Mouse (Mus musculus): ENCODE measurements at regions not wholly inside any gene's neighbourhood (a gene's known extent, or its start where the extent isn't known, plus 50 kb on each side); places are given as distances from the start of the nearest gene placed in this dataset.

DNA sequence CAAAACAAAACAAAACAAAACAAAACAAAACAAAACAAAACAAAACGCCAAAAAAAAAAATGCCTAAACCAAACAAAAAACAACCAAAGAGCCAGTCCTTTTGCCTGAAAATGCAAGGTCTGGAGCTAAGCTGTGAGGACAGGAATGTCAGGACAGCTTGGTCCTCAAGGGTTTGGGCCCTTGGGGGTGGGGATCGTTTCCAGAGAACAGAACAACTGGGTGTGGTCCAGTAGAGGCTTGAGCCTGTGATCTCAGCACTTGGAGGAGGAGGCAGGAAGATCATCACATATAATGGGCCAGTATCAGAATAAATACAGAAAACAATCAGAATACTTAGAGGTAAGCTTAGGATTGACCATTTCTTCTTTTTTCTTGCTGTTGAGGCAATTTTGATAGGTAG, 289.5 kb upstream of the Tgfbr2 start:
- Histone ChIP-seq H3K27me3 (replicated peaks) (no peaks in the 10 kb centered on the region), H3K4me2 (no peak overlapping the region), H3K9me3 (replicated peaks) (no peaks in the 10 kb centered on the region), H3K4me3 (replicated peaks) (no peak overlapping the region), H3K4me1 (peaks cover 13% of the 10 kb centered on the region), H3K36me3 (no peaks in the 10 kb centered on the region), H3K9ac (replicated peaks) (no peak overlapping the region), H3K27ac (replicated peaks) (no peak overlapping the region)
- ATAC-seq (ENCODE audit: low FRiP score) = no peak
- WGBS = 68% methylated on average over 2 of the region's 2 CpGs

DNA sequence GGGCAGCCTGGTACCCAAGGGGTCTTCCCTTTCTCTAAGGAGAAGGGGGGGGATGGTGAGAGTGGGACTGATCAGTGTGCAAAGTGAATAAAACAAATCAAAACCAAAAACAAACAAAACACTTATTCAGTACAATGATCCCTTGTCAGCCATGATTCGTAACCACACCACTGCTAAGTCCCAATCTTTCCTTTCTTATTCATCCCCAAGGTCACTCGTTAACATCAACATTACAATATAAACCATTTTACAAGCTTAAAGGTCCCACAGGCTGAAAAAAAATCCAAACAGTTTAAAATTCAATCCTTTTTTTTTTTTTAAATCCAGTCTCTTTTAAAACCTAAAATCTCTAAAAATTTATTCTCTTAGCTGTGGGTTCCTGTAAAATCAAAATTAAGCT, 287.1 kb upstream of the Tgfbr2 start:
- Histone ChIP-seq H3K9ac (replicated peaks) (no peak overlapping the region), H3K4me2 (no peak overlapping the region), H3K4me3 (replicated peaks) (no peak overlapping the region), H3K27ac (replicated peaks) (no peak overlapping the region), H3K4me1 (peaks cover 4% of the 10 kb centered on the region; the same call in 1 of the 2 replicates), H3K27me3 (replicated peaks) (no peaks in the 10 kb centered on the region), H3K9me3 (replicated peaks) (no peaks in the 10 kb centered on the region), H3K36me3 (no peaks in the 10 kb centered on the region)
- WGBS = 81% methylated on average over 2 of the region's 2 CpGs
- no peak for ATAC-seq (ENCODE audit: low FRiP score)

DNA sequence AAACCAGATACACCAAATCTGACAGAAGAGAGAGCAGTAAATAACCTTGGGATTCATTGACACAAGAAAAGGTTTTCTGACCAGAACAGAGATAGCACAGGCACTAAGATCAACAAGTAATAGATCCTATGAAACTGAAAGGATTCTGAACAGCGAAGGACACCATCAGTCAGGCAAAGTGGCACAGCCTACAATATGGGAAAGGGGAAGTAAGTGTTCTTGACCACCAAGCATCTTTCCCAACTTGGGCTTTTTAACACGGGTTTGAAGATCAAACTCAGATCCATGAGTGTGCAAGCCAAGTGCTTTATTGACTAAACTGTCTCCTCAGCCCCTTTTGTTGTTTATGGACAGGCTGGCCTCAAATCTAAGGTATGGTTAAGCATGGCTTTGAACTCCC, 284.9 kb upstream of the Tgfbr2 start:
- H3K9ac ChIP-seq (replicated peaks) = no peak overlapping the region
- H3K27ac ChIP-seq (replicated peaks) = no peak overlapping the region
- H3K36me3 ChIP-seq = no peaks in the 10 kb centered on the region
- 77% methylated on average over 2 of the region's 2 CpGs for WGBS
- H3K4me3 ChIP-seq (replicated peaks) = no peak overlapping the region
- H3K4me2 ChIP-seq = no peak overlapping the region
- no peak for ATAC-seq (ENCODE audit: low FRiP score)
- H3K4me1 ChIP-seq = peaks cover 9% of the 10 kb centered on the region; the same call in 1 of the 2 replicates
- no peaks in the 10 kb centered on the region for H3K27me3 ChIP-seq (replicated peaks)
- no peaks in the 10 kb centered on the region for H3K9me3 ChIP-seq (replicated peaks)

DNA sequence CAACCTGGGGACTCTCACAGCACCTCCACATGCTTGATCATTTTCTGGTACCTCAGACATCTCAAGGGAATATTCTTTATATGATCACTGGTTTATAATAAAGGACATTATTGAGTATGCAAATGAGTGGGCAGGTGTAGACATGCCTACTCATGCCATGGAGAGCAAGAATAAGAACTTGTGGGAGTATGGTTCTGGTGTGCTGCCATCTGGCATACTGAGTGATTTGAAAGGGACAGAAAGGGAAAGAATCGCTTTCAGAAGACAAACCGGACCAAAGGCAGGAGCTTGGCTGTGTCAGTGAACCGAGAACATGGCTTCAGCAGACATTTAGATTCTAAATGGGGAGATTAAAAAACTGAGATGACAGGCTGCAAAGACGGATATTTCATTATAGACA, 276.9 kb upstream of the Tgfbr2 start:
- WGBS = 72% methylated on average over 4 of the region's 4 CpGs
- H3K4me1 ChIP-seq = peaks cover 3% of the 10 kb centered on the region; the same call in 1 of the 2 replicates
- no peaks in the 10 kb centered on the region for H3K36me3 ChIP-seq
- H3K27ac ChIP-seq (replicated peaks) = no peak overlapping the region
- H3K4me3 ChIP-seq (replicated peaks) = no peak overlapping the region
- ATAC-seq (ENCODE audit: low FRiP score) = no peak
- no peak overlapping the region for H3K9ac ChIP-seq (replicated peaks)
- H3K9me3 ChIP-seq (replicated peaks) = no peaks in the 10 kb centered on the region
- no peak overlapping the region for H3K4me2 ChIP-seq
- H3K27me3 ChIP-seq (replicated peaks) = no peaks in the 10 kb centered on the region

DNA sequence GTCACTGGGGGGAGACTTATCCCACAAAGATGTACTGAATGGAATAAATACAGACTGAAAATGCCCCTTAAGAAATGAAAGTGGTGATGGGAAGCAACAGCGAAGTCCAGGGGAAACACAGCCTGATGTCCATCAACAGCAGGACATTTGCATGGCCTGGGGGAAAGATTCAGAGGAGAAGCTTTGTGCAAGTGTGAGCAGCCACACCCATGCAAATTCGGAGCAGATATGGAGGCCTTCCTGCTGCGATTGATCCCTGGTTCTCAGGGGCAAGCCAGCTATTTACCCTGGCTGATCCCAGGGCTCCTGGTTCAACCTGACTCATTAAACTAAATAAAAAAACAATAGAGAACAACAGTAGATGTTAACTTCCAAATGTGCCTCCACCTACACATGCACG, 275.7 kb upstream of the Tgfbr2 start:
- H3K36me3 ChIP-seq = no peaks in the 10 kb centered on the region
- no peak overlapping the region for H3K4me3 ChIP-seq (replicated peaks)
- H3K9me3 ChIP-seq (replicated peaks) = no peaks in the 10 kb centered on the region
- H3K4me1 ChIP-seq = no peaks in the 10 kb centered on the region
- H3K4me2 ChIP-seq = no peak overlapping the region
- no peaks in the 10 kb centered on the region for H3K27me3 ChIP-seq (replicated peaks)
- WGBS = 94% methylated on average over 4 of the region's 4 CpGs
- no peak for ATAC-seq (ENCODE audit: low FRiP score)
- no peak overlapping the region for H3K9ac ChIP-seq (replicated peaks)
- H3K27ac ChIP-seq (replicated peaks) = no peak overlapping the region

DNA sequence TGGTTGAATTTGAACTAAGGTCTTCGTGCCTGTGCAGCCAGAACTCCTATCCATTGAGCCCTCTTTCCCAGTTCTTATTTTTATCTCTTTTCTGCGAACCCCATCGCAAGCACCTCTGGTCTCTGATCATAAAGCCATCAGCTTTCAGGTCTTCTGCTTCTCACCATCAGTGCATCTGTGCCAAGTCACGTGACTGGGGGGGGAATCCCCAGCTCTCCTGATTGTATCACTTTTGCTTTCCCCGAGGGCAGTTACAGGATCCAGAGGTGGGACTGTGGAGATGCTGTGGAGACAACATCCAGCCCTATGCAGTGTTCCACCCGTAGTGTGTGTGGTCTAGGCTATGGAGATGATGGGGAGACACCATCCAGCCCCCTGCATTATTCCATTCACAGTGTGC, 272.6 kb upstream of the Tgfbr2 start:
- Histone ChIP-seq H3K4me3 (replicated peaks) (no peak overlapping the region), H3K4me1 (no peaks in the 10 kb centered on the region), H3K4me2 (no peak overlapping the region), H3K9me3 (replicated peaks) (no peaks in the 10 kb centered on the region), H3K27ac (replicated peaks) (no peak overlapping the region), H3K9ac (replicated peaks) (no peak overlapping the region), H3K36me3 (no peaks in the 10 kb centered on the region), H3K27me3 (replicated peaks) (no peaks in the 10 kb centered on the region)
- WGBS = 86% methylated on average over 6 of the region's 6 CpGs
- no peak for ATAC-seq (ENCODE audit: low FRiP score)

DNA sequence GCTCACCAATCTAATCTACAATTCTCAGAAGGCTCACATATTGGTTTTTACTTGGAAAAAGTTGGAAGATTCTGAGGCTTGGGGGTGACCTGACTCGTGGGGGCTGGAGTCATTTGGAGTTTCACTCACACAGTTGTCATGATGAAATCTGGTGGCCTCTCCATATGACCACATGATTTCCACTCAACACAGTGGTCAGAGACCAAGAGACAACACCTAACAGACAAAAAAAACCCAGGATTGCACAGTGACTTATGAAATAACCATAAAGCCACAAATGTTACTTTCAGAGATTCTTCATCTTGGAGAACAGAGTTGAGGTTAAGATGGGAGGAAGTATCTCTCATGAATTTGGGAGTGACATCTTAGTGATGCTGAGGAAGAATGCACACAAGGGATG, 263.4 kb upstream of the Tgfbr2 start:
- no peak overlapping the region for H3K27ac ChIP-seq (replicated peaks)
- 80% methylated on average over 1 of the region's 1 CpGs for WGBS
- no peak overlapping the region for H3K4me3 ChIP-seq (replicated peaks)
- no peak overlapping the region for H3K9ac ChIP-seq (replicated peaks)
- no peaks in the 10 kb centered on the region for H3K36me3 ChIP-seq
- H3K9me3 ChIP-seq (replicated peaks) = no peaks in the 10 kb centered on the region
- no peaks in the 10 kb centered on the region for H3K4me1 ChIP-seq
- no peaks in the 10 kb centered on the region for H3K27me3 ChIP-seq (replicated peaks)
- no peak overlapping the region for H3K4me2 ChIP-seq
- no peak for ATAC-seq (ENCODE audit: low FRiP score)

DNA sequence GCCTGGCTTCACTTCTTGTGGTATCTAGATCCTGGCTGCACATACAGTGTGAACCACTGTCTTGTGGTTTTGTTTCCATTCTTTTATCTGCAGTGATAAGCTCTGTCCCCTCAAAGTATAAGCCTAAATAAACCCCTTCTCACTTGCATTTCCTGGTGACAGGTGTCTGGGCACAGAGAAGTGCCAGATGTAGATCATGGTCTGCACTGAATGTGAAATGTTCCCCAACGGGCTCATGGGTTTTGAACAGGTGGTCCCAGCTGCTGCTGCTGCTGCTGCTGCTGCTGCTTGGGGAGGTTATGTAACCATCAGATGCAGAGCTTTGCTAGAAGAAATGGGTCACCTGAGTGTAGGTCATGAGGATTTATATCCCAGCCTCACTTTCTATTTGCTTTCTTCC, 259.3 kb upstream of the Tgfbr2 start:
- WGBS = 60% methylated on average over 1 of the region's 1 CpGs
- H3K36me3 ChIP-seq = no peaks in the 10 kb centered on the region
- H3K4me3 ChIP-seq (replicated peaks) = no peak overlapping the region
- H3K27ac ChIP-seq (replicated peaks) = no peak overlapping the region
- no peaks in the 10 kb centered on the region for H3K4me1 ChIP-seq
- H3K9me3 ChIP-seq (replicated peaks) = no peaks in the 10 kb centered on the region
- H3K27me3 ChIP-seq (replicated peaks) = no peaks in the 10 kb centered on the region
- no peak for ATAC-seq (ENCODE audit: low FRiP score)
- H3K4me2 ChIP-seq = no peak overlapping the region
- no peak overlapping the region for H3K9ac ChIP-seq (replicated peaks)

DNA sequence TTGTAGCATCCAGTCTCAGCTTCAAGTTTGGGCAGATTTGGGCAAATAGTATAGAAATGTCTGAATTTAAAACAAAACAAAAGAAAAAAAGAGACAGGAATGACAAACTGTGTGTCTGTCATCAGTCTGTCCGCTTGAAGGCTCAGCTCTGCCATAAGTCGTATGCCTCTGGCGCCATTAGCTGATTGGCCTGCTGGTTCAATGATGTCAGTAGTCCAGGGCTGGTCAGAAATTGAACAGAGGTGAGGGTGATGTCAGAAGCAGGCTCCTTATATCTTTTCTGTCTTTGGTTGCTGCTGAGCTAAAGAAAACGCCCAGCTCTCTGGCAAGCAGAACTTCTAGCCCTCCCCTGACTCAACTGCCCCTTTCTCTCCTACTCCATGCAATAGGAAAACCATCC, 253.9 kb upstream of the Tgfbr2 start:
- no peak for ATAC-seq (ENCODE audit: low FRiP score)
- Histone ChIP-seq H3K27me3 (replicated peaks) (no peaks in the 10 kb centered on the region), H3K4me1 (peaks cover 5% of the 10 kb centered on the region; the same call in 1 of the 2 replicates), H3K36me3 (no peaks in the 10 kb centered on the region), H3K9me3 (replicated peaks) (no peaks in the 10 kb centered on the region), H3K9ac (replicated peaks) (no peak overlapping the region), H3K4me2 (no peak overlapping the region), H3K4me3 (replicated peaks) (no peak overlapping the region), H3K27ac (replicated peaks) (no peak overlapping the region)
- WGBS = 88% methylated on average over 4 of the region's 4 CpGs

DNA sequence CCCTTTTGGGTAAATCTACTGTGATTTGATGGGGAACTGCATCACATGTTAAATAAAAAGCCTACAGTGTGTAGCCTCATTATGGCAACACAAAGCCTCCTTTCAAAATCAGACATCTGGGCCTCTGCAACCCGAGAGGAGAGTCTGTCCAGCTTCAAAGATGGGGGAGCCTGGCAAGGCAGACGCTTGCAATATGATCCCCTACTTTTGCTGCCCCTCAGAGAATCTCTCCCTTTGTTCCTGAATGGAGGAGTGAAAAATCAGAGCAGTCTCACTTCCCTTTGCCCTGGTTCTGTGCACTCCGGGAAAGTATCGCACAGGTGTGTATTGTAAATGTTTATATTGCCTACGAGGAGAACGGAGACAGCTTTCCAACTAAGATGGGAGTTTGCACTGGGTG, 253.3 kb upstream of the Tgfbr2 start:
- Histone ChIP-seq H3K27me3 (replicated peaks) (no peaks in the 10 kb centered on the region), H3K36me3 (no peaks in the 10 kb centered on the region), H3K9me3 (replicated peaks) (no peaks in the 10 kb centered on the region), H3K4me1 (peaks cover 5% of the 10 kb centered on the region; the same call in 1 of the 2 replicates), H3K27ac (replicated peaks) (no peak overlapping the region), H3K4me2 (no peak overlapping the region), H3K9ac (replicated peaks) (no peak overlapping the region), H3K4me3 (replicated peaks) (no peak overlapping the region)
- no peak for ATAC-seq (ENCODE audit: low FRiP score)
- 51% methylated on average over 6 of the region's 6 CpGs for WGBS

DNA sequence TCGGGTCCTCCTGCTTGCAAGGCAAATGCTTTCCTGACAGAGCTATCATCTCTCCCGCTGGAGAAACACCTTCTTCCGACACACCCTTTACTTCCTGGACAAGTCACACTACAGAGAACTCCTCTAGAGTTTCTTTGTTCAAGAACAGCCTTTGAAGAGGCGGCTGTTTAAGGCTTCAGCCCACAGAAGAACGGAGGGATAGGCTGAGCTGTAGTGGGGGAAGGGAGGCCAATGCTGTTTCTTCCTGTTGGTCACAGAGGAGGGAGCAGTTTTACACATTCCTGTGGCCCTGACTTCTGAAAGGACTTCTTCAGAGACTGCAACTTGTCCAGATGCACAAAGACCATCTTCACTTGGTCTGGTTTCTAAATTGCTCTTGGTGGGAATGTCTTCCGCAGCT, 252.1 kb upstream of the Tgfbr2 start:
- no peaks in the 10 kb centered on the region for H3K9me3 ChIP-seq (replicated peaks)
- no peak overlapping the region for H3K9ac ChIP-seq (replicated peaks)
- H3K4me2 ChIP-seq = no peak overlapping the region
- H3K4me1 ChIP-seq = peaks cover 5% of the 10 kb centered on the region; the same call in 1 of the 2 replicates
- no peak for ATAC-seq (ENCODE audit: low FRiP score)
- WGBS = 45% methylated on average over 6 of the region's 6 CpGs
- no peak overlapping the region for H3K4me3 ChIP-seq (replicated peaks)
- no peaks in the 10 kb centered on the region for H3K36me3 ChIP-seq
- H3K27ac ChIP-seq (replicated peaks) = no peak overlapping the region
- no peaks in the 10 kb centered on the region for H3K27me3 ChIP-seq (replicated peaks)

DNA sequence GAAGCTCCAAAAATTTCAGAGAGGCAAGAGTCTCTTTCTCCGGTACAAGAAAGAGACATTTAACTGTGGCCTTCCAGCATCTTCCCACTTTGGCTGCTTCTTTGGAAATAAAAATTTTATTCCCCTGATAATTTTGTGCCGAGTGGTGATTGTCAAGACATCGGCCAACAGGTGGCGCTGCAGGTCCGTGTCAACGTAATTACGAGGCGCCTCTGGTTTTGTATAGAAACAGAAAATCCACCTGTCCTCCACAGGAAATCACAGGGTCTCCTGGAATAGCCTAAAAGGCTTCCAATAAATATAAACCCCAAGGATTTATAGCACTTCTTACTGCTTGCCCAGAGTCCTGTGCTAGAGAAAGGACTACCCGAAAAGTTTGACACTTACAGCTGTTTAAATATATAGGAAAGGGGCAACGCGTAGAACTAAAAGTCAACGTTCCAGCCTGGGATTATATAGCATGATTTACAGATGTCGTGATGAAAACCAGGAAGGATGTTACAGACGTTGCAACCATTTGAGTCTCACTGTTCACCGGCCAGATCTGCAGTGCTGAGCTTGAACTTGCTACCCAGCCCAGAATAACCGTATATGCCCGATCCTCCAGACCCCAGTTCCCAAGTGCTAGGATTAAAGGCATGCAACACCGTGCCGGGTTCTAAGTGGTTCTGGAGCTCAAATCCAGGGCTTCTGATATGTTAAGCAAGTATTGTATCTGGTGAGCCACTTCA, 251.3 kb upstream of the Tgfbr2 start:
- Histone ChIP-seq H3K27ac (replicated peaks) (no peak overlapping the region), H3K9me3 (replicated peaks) (no peaks in the 10 kb centered on the region), H3K4me2 (no peak overlapping the region), H3K27me3 (replicated peaks) (no peaks in the 10 kb centered on the region), H3K36me3 (no peaks in the 10 kb centered on the region), H3K4me3 (replicated peaks) (no peak overlapping the region), H3K4me1 (peaks cover 5% of the 10 kb centered on the region; the same call in 1 of the 2 replicates), H3K9ac (replicated peaks) (no peak overlapping the region)
- WGBS = 52% methylated on average over 19 of the region's 19 CpGs
- no peak for ATAC-seq (ENCODE audit: low FRiP score)
